Mouse (Mus musculus) lung, adult 18-20 months (tissue): ENCODE measurements around the gene Pdgfc.
"Not testable (repeated sequence)": the region's sequence is repeated elsewhere in the genome, so short reads cannot be mapped to it uniquely, and the experiment has no call there.

Source experiments
- DNase-seq, 2 experiments: peaks; one replicate each; pipeline ENCODE4 v3.0.0; 2022; ENCODE audit warnings: mixed read lengths in 2 of 2

Gene Pdgfc

DNA sequence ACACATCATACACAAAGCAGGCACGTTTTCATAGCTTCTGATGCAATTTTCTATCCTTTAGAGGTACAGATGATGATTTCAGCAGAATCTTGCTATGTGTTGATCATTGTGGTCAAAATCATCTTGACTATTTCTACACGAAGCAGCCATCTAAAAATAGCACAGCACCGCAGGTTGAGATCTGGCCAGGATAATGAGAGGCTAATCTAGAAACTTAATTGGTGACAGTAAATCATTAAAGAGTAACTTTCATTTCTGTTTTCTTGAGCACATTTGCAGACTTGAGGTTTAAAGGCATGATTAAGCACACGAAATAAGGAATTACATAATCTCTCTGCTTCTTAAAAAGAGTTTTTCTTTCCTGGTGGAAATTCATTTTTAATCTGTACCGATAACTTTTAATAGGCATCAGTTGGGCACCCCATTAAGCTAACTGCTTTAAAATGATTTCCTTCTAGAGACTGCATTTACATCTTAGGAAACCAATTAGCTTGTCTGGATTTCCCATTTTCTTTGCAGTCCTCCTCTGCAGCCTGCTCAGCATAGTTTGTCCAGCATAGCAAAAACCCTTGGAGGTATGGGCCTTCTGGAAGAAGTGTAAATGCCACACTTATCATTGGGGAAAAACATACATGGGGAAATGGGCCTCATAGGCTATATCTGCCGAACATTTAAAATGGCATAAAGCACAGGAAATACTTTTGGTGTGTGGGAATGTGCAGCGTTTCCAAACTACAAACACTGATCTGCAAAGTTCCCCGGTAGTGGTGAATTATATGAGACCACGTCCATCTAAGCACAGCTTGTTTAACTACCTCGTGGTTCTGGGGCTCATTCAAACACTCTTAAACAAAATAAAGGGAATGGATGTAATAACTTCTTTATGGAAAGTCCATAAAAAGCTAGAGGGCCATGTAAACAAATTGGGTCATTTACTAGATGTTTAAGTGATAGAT lies 10.7 kb downstream of the Pdgfc start:
- DNase-seq: no peak

DNA sequence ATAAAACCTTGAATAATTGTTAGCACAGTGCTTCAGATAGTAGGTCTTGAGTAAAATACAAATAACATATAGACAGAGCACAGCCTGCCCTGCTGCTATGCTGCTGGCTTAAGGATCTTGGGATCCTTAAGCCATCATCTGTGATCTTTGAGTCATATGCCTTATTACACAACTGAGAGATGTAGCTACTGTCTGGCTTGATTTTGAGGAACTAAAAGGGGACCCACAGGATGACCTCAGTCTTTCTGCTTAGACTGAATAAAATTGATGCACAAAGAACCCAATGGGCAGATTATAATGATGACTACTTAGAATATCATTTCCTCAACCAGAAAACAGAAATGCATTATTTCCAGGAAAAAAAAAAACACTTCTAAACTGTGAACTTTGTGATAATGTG lies 15.3 kb downstream of the Pdgfc start:
- DNase-seq: no peak

DNA sequence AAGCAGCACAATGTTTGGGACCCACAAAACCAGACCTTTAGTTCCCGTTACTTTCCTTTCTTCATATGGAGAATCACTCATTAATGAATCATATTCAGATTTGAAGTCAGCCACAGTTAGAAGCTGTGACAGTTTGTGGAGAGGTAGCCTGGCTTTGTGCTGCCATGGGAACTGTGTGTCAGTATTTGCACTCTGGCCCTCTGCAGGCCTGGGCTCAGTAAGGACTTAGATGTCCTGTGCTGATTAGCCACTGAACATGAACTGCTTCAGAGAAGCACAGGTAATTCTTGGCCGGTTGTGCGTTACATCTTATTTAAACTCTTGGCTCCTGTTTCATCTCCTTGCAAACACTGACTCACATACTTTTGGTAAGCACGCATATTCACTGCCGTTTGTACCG lies 16.2 kb downstream of the Pdgfc start:
- no peak for DNase-seq

DNA sequence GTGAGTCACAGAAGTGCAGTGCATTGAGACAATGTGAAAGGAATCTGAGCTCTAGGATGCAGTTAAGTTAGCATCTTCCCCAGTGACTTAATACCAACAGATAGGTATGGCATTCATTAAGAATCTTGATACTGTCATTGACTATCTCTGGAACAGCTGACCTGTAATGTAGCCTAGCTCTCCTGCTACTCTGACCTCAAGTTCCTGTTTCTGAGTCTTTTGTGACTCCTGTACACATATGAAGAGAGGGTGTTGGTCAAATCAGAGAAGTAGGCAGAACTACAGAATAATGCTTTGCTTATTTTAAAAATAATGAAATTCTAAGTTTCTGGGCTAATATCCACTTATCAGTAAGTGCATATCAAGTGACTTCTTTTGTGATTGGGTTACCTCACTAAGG lies 17.9 kb downstream of the Pdgfc start:
- no peak for DNase-seq

DNA sequence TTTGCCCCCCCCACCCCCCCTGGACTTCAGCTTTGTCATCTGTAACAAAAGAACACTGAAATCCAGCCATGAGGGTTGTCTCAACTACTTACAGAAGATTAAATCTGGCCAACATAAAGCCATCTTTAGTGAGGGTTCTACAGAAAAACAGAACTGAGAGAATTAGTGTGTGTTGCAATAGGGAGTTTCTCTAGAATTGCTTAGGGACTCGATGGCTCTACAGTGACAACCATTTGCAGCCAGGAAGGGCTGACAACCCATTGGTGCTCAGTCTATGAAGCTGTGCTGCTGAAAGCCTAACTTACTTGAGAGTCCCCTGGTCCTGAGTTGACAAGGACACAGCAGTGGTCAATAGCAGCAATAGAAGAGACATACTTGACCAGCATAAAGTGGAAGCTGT lies 21.5 kb downstream of the Pdgfc start:
- no peak for DNase-seq

DNA sequence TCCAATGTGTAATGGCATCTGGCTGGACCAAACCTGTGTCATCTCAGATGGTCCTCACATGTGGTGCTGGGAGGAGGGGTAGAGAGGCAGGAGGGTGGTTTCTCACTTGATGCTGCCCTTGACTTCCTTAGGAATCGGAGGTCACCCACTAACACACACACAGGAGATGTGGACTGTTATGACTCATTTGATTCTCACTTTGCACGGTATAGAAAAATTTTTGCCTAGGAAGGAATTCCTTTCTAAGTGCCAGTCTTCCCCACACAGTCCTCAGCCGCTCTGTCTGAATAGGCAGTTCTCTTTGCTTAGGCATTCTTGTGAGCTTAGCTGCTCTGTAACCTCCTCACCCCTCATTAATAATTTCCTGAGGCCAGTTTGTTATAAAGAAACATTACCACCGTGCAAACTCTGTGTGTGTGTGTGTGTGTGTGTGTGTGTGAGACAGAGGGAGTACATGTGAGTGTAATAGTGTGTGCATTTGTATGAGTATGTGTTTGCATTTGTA lies 22.4 kb downstream of the Pdgfc start:
- no peak for DNase-seq

DNA sequence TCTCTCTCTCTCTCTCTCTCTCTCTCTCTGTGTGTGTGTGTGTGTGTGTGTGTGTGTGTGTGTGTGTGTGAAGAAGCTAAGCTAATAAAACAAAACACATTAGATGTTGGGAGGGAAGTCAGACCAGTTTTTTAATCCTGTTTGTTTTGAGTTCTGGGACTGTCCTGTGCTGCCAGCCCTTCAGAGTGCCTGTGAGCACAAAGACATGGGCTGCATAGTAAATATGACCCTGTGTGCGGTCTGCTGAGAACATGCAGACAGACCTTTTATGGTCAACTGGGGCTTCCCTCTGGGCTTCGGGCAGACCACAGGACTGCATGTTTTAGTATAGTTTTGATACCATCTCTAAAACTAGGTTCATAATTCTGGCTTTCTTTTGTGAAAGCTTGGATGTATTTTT lies 32.3 kb downstream of the Pdgfc start:
- DNase-seq: no peak

DNA sequence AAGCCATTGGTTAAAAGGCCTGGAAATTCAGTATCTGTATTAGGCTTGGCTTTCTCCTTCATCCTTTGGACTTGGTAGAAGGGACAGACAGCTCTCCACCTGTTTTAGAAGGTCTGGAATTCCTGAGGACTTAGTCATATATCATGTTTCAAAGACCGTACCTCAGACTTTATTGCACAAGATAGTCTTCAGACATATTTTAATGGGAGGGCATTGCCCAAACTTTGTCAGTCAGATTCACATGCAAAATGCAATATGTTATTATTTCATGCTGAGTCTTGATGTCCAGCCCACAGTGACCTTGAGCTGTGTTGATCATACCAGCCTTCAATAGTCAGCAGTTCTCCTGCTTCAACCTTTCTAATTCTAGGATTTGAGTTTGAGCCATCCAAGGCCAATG lies 64.9 kb downstream of the Pdgfc start:
- no peak for DNase-seq

DNA sequence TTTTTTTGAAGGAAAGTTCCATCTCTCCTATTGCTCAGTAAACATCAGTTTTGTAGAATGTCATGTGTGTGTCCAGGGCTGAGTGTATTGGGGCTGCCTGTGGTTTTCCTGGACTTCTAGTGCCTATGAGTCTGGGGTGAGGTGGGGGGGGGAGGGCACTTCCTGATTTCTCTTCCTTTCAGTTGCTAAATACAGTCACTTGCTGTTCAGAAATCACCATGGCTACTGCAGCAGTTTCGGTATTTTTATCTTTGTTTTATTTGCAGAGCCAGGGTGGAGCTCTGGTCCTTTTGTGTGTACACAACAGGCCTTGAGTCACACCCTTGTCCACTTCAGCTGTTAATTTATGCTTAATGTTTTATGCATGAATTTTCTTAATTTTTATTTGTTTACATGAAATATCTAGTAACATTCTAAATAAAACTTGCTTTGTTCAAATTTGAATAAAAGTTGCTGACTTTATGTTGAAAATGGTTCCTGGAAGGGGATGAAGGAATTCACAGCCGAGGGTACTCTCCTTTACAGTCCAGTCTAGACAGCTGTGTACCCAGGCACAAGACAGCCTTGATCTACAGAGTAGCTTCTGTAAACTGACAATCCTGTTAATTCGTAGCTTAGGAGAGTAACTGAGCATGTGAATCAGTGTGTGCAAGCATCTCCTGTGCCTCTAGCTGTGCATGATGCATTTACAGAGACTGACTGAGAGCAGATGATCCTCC lies 66.1 kb downstream of the Pdgfc start:
- peak; percentile 7 to 24 for DNase-seq

DNA sequence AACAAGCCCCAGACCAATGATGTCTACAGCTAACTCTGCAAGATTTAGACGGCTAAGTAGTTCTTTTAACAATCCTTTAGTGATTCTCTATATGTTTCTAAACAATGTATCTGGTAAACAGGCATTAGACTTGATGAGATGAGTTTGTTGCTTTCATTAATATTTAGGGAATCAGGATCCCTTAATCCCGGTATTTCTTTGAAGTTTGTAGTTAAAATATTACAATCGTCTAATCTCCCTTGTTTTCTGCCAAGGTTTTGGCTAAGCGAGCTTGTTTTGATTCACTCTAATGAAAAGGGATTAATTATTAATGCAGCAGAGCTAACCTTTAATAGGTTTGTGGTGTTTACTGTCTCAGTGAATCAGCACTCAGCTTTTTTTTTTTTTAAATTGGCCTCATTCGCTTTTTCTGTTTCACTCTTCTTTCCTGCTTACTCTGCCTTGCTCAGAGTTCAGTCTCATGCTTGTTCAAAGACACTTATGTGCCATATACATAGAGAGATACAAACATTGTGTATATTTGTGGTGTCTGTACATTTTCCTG lies 66.7 kb downstream of the Pdgfc start:
- no peak for DNase-seq

DNA sequence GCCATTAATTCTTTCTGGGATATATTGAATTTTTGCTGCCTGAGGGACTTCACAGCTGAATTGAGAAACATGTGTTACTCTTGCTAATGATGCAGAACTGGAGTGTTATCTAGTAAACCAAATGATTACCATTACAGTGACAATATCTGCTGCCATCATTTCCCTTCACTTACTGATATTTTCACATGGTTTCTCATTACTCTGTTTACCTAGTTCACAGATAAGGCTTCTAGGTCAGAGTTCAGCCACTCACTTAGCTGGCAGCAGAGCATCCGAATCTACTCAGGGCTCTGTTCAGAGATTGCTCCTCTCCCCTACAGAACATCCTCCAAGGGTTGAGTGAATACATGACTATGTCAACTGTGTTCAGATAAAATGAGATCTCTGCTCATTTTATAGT lies 71.3 kb downstream of the Pdgfc start:
- no peak for DNase-seq

DNA sequence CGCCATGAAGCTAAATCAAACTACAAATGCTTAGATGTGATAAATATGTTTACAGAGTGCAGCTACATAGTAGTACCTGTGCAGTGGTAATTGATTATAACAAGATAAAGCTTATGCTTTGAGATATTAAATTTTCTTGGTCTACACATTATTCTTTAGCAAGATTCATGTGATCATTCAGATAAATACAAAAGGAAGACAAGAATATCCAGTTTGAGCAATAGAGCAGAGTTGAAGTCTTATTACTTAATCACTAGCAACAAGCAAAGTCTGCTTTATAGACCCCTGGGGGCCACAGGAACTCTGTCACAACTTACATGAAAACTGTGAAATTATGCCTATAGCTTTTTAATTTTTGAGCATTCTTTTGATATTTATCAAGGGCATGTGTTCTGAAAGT lies 74.8 kb downstream of the Pdgfc start:
- no peak for DNase-seq

DNA sequence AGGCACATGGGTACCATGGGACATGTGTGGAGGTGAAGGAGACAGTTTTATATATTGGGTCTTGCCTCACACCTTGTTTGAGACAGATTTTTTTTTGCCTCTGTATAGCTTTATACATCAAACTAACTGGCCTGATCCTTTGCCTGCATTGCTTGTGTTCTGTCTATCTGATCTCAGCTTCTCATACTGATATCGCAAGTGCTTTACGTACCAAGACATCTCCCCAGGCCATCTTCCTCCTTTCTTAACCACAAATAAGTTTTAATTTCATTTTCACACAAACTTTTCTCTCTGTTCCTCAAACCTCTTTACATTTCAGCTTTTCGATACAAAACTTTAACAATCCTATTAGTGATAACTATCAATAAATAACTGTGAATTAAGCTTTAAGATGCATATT lies 76.7 kb downstream of the Pdgfc start:
- no peak for DNase-seq

DNA sequence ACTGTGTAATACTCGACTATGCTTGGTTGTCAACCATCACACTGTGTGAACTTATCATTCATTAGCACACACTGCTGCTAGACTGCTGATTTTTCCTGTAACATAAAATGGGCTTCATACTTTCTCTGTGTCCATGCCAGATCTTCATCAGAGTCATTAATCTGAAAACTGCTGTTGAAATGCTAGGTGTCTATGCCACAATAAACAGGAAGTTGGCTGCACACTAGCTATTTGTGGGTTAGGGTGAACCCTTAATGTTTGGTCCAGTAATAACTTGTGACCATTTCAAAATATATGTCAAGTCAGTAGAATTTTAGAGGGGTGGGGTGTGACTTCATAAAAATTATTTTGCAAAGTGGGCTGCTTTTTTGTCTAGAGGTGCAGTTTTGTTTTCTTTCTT lies 84.4 kb downstream of the Pdgfc start:
- no peak for DNase-seq

DNA sequence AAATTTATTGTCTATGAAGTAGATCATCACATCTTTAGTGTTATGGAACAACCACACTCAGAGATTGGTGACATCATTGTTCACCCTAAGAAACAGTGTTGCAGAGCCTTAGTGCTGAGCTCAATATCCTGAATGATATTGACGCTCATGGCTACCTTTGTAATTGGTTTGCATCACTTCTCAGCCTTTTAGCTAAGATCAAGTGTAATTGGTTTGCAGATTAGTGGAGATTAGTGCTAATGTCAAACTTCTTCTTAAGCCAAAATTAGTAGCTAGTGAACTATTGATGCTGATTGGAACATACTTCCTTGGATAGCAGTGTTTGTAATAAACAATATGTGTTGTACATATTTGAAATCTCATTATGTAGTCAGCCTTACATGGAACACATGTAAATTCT lies 85.5 kb downstream of the Pdgfc start:
- no peak for DNase-seq

DNA sequence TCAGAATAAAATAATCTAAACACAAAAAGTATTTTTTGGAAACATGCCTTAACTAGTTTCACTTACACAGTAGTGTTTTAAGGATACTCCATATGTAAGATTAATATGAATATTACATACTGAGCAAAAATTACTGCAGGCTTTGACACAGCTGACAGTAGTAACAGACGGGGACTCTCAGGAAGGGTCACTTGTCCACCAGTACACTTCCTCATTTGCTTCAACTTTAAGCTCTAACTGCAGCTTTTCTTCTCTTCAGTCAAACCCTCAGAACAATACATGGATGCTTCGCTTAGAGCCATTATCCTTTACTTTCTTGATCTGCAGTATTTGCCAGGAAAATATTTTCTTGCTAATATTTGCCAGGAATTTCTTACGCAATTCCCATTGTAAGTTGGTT lies 87.2 kb downstream of the Pdgfc start:
- DNase-seq: no peak

DNA sequence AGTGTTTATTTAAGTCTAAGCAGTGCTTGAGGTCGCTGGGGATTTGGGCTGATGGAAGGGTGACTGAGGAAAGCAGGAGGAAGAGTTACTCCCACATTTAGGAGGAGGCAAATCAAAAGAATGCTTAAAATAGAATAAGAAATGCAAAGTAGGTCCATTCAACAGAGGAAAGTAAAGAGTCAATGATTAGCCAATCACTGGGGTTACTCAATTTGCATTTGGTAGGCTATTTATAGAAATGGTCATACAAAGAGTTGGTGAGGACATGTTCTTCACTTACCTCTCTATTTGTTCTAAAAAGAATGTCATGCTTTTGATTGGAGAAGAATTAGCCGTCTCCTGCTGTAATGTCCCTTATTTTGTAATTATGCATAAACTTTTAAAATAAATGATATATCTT lies 90.8 kb downstream of the Pdgfc start:
- no peak for DNase-seq

DNA sequence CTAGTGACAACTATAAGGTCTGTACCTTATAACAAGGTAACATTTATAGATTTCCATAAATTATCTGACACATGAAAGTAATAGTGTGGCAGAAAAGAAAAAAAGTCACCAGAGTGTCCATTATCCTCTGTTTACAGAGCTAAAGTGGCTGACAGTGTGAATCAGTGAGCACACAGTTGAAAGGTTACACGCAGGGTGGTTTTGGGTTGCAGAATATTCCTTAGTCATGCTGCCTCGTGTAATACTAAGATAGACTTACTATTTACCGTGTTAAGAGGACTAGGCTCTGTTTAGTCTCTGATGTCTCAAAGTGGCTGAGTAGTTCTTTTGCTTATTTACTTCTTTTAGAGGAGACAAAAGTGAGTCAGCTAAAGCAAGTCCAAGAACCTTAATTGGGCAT lies 100.8 kb downstream of the Pdgfc start:
- DNase-seq: no peak

DNA sequence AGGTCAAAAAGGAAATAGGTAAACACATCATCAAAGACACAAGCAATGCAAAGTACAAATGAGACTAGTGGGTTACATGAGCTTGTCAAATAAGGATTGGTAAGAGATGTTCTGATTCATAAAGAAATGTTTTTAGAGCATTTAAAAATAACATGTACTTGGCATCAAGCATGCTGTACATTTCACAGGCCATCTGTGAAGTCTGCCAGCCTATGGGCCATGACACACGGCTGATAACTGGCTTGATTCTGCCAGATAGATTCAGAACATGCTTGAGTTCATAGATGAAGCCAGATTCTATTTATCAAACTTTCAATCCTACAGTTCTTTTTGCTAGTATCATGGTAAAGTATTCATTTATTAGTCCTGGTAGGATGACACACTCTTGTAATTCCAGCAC lies 101.8 kb downstream of the Pdgfc start:
- not testable (repeated sequence) for DNase-seq

DNA sequence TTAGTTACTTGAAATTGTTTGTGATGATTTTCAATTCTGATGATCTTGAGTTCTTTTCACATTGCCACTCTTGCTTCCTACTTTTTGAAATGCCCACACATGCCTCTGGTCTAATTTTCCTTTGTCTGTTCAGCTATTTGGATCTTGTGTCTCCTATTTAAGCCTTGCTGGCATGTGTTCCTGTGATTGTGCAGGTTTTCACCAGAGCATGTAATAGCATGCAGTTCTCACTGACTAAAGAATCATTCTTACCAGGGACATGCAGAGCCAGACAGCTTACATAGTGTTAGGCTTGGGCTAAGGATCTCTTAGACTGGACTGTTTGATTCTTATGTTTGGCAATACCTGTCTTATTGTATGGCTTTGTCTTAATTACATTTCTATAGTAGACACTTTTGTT lies 107.5 kb downstream of the Pdgfc start:
- DNase-seq: no peak

DNA sequence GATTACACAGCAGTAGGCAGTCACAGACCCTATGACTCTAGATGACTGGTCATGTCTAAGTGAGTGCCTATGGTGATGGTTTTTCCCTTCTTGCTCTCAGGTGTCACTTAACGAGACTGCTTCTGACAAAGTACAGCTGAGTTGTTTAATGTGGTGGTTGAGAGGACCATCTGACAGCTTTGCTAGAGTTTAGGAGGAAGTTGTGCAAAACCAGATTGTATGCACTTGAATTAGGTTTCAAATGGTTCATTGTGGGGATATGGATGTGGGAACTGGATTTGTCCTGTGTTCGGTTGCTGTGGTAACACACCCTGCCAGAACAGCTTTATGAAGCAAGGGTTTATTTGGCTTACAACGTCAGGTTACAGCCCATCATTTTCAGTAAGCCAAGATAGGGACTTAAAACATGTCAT lies 112.9 kb downstream of the Pdgfc start:
- DNase-seq: peak in 1 of 2 experiments; percentile 0

DNA sequence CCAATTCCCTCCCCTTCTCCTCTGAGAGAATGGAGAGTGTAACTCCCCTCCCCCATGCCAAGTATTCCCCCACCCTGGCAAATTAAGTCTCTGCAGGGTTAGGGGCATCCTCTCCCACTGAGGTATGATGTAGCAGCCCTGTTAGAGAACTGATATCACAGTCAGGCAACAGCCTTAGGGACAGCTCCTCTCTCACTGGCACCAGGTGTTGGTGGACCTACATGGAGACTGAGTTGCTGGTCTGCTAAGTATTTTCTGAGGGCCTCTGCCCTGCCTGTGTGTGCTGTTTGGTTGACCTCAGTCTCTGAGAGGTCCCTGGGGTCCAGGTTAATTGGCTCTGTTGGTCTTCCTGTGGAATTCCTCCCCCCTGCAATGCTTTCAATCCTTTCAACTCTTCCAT lies 114.0 kb downstream of the Pdgfc start:
- no peak for DNase-seq

DNA sequence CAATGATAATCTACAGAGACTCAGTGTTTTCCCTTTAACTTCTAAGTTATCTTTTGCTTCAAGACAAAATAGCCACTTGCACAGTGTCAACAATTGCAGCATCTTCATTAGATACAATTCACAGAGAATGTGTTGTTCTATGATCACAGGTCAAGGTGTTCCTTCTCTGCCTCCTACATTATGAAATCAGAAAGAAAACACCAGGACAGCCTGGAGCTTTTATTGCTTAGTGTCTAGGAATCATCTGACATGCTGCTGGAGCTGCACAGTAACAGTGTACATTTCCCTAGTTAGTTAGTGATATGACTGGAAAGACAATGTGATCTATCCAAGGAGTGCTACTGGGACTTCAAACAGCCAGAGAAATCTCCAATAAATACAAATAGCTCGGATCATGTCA lies 118.2 kb downstream of the Pdgfc start:
- DNase-seq: no peak
